Mouse (Mus musculus) ovary, adult 10 weeks (tissue): ENCODE data around the gene Sf3a2. TPM values are rescaled to one million over a fixed set of nuclear protein-coding genes. Genes with fewer than 3 reads are reported as not detected.

Experiments
- polyA plus RNA-seq: library from polyadenylated mRNA; stranded (reverse); fragments of 350-450 nt; fragmentation: Illumina TruSeq; extraction: RNeasy Lipid Tissue Mini Kit (QIAGEN cat#74804); gene quantifications from one replicate; pipeline ENCODE4 v1.2.3, GENCODE M21; 2014

Gene Sf3a2
- polyA plus RNA-seq = 6.4 TPM

GRCm38 (mm10) chr10:80798150-80799006, at the start of gene Sf3a2, which contains the start of gene Plekhj1:
Gene Sf3a2, plus strand, starts transcription at chr10:80798198.
Gene Plekhj1, minus strand, starts transcription at chr10:80798626.

GRCm38 (mm10) chr10:80754594-80755290, 43.3 kb upstream of the Sf3a2 start, which contains the start of gene Dot1l:
Gene Dot1l, plus strand, starts transcription at chr10:80755206.

GRCm38 (mm10) chr10:80804916-80805315, 6.9 kb downstream of the Sf3a2 start, which contains the start of gene Amh:
Gene Amh, plus strand, starts transcription at chr10:80805243.

GRCm38 (mm10) chr10:80813366-80813765, 15.4 kb downstream of the Sf3a2 start, which contains the start of gene Jsrp1:
Gene Jsrp1, minus strand, starts transcription at chr10:80813498.

GRCm38 (mm10) chr10:80826151-80827062, 28.4 kb downstream of the Sf3a2 start, which contains the start of gene Oaz1:
Gene Oaz1, plus strand, starts transcription at chr10:80826656.

GRCm38 (mm10) chr10:80843931-80844547, 46.0 kb downstream of the Sf3a2 start, which contains the start of gene Lingo3:
Gene Lingo3, minus strand, starts transcription at chr10:80844039.

Other genes starting within 250 kb of the Sf3a2 start
- gene Rexo1, start 236.6 kb upstream of the Sf3a2 start, polyA plus RNA-seq = 0.77 TPM
- gene Klf16, start 220.9 kb upstream of the Sf3a2 start, polyA plus RNA-seq = 3.8 TPM
- not detected for gene Abhd17a, start 207.9 kb upstream of the Sf3a2 start, polyA plus RNA-seq
- gene Scamp4, start 195.3 kb upstream of the Sf3a2 start, polyA plus RNA-seq = not detected
- gene Adat3, start 195.3 kb upstream of the Sf3a2 start, polyA plus RNA-seq = not detected
- not detected for gene Gm49322, start 192.2 kb upstream of the Sf3a2 start, polyA plus RNA-seq
- 0.77 TPM for gene Csnk1g2, start 175.4 kb upstream of the Sf3a2 start, polyA plus RNA-seq
- gene Btbd2, start 141.1 kb upstream of the Sf3a2 start, polyA plus RNA-seq = 0.51 TPM
- gene Mknk2, start 120.1 kb upstream of the Sf3a2 start, polyA plus RNA-seq = 1.5 TPM
- 3.1 TPM for gene Mob3a, start 96.2 kb upstream of the Sf3a2 start, polyA plus RNA-seq
- gene Izumo4, start 96.0 kb upstream of the Sf3a2 start, polyA plus RNA-seq = 0.46 TPM
- gene Ap3d1, start 55.9 kb upstream of the Sf3a2 start, polyA plus RNA-seq = 8.9 TPM
- gene Dot1l, start 43.0 kb upstream of the Sf3a2 start, polyA plus RNA-seq = 3.4 TPM
- gene Plekhj1, start 428 bp downstream of the Sf3a2 start, polyA plus RNA-seq = 2.9 TPM
- not detected for gene Amh, start 7.0 kb downstream of the Sf3a2 start, polyA plus RNA-seq
- gene Jsrp1, start 15.3 kb downstream of the Sf3a2 start, polyA plus RNA-seq = not detected
- 134 TPM for gene Oaz1, start 28.5 kb downstream of the Sf3a2 start, polyA plus RNA-seq
- not detected for gene Lingo3, start 45.8 kb downstream of the Sf3a2 start, polyA plus RNA-seq
- 3.4 TPM for gene Lsm7, start 57.0 kb downstream of the Sf3a2 start, polyA plus RNA-seq
- gene Sppl2b, start 57.1 kb downstream of the Sf3a2 start, polyA plus RNA-seq = not detected
- not detected for gene Tmprss9, start 73.7 kb downstream of the Sf3a2 start, polyA plus RNA-seq
- gene Timm13, start 102.8 kb downstream of the Sf3a2 start, polyA plus RNA-seq = not detected
- gene Lmnb2, start 120.0 kb downstream of the Sf3a2 start, polyA plus RNA-seq = 0.51 TPM
- gene Gadd45b, start 131.9 kb downstream of the Sf3a2 start, polyA plus RNA-seq = 8.4 TPM
- gene Gng7, start 216.7 kb downstream of the Sf3a2 start, polyA plus RNA-seq = 6.8 TPM
- gene Diras1, start 227.5 kb downstream of the Sf3a2 start, polyA plus RNA-seq = not detected
- gene Slc39a3, start 239.2 kb downstream of the Sf3a2 start, polyA plus RNA-seq = 0.29 TPM